Mouse (Mus musculus) forebrain, postnatal 0 days (tissue): ENCODE measurements around the gene Asic2. TPM values are rescaled to one million over a fixed set of nuclear protein-coding genes. Genes with fewer than 3 reads are reported as not detected.

ENCODE experiments used
- ATAC-seq: fragments of 200-750 bp; cut with Nextera tagmentation; 2 replicates; pipeline ENCODE4 v1.8.0; 2017; ENCODE audit warnings: mild to moderate bottlenecking, moderate library complexity
- DNase-seq: peaks from one replicate; pipeline ENCODE4 v3.0.0-alpha.2; 2015
- H3K27ac ChIP-seq: fragments of 300-500 bp; sonication (generic); 2 replicates; pipeline ENCODE4 v1.5.1; 2014; ENCODE audit warnings: low read depth, mild to moderate bottlenecking, antibody characterized with exemption, low read length, moderate library complexity, mixed read lengths
- H3K27me3 ChIP-seq: fragments of 300-500 bp; sonication (generic); 2 replicates; pipeline ENCODE4 v1.6.1; 2014; ENCODE audit warnings: mild to moderate bottlenecking, low read length, mixed read lengths; ENCODE audit not compliant: insufficient read depth
- H3K36me3 ChIP-seq: fragments of 300-500 bp; sonication (generic); 2 replicates; pipeline ENCODE4 v1.6.1; 2014; ENCODE audit warnings: mild to moderate bottlenecking, moderate library complexity; ENCODE audit not compliant: insufficient read depth
- H3K4me1 ChIP-seq: fragments of 300-500 bp; sonication (generic); 2 replicates; pipeline ENCODE4 v1.6.1; 2014; ENCODE audit warnings: antibody characterized with exemption; ENCODE audit not compliant: insufficient read depth
- H3K4me2 ChIP-seq: fragments of 300-500 bp; sonication (generic); 2 replicates; pipeline ENCODE4 v1.6.1; 2014; ENCODE audit warnings: low read depth, mild to moderate bottlenecking, moderate library complexity
- H3K4me3 ChIP-seq: fragments of 300-500 bp; sonication (generic); 2 replicates; pipeline ENCODE4 v1.5.1; 2014; ENCODE audit warnings: low read depth, low read length, mixed read lengths
- H3K9ac ChIP-seq: fragments of 300-500 bp; sonication (generic); 2 replicates; pipeline ENCODE4 v1.6.1; 2014; ENCODE audit warnings: mild to moderate bottlenecking
- H3K9me3 ChIP-seq: fragments of 300-500 bp; sonication (generic); 2 replicates; pipeline ENCODE4 v1.6.1; 2016; ENCODE audit warnings: low read length
- CTCF ChIP-seq: sonication (generic); IDR thresholded peaks from 2 replicates; pipeline ENCODE4 v1.5.1; 2016; ENCODE audit warnings: antibody characterized with exemption, control low read depth, low read depth
- WGBS: fragments of 180-500 bp; shearing (Covaris S2); extraction: QIAGEN DNeasy Blood & Tissue Kit; methylation state at CpG from one replicate; pipeline ENCODE4 v1.1.7; 2014; 5-methylcytosine and 5-hydroxymethylcytosine counted together
- polyA plus RNA-seq: library from polyadenylated mRNA; unstranded; fragments of >200 nt; fragmentation: Nextera tagmentation; extraction: Ambion mirVana; gene quantifications from 2 replicates; pipeline ENCODE4 v1.2.1, GENCODE M21; 2015
- total RNA-seq: library from RNA; depleted of rRNA; stranded (reverse); fragments of >200 nt; gene quantifications from 2 replicates; pipeline ENCODE4 v1.2.3, GENCODE M21; 2014

The Asic2 gene
- total and polyA plus RNA-seq, 2 experiments from 2014 or later, result 15.5 to 37.2 TPM

DNA sequence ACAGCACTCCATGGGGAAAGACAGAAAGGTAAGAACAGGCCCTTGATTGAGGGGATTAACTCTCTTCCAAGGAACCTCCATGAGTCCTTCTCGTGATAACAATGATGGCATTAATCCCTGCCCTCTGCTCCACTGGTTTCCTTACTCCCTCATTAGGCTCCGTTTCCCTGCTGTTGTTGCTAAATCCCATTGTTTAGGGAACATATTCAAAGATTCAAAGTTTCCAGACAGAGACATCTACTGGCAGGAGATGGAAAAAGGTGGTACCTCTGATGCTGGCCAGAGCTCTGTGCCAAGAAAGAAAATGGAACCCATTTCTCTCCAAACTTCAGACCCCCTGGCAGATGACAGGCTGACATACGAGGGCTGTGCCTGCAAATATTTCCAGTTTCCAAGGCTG, 203.5 kb downstream of the Asic2 start:
- no peaks in the 10 kb centered on the region for H3K36me3 ChIP-seq

GRCm38 (mm10) chr11:81757221-81757620, 211.0 kb downstream of the Asic2 start:
- Histone ChIP-seq H3K9ac (no peak overlapping the region), H3K27me3 (no peaks in the 10 kb centered on the region), H3K36me3 (no peaks in the 10 kb centered on the region), H3K4me3 (no peak overlapping the region), H3K27ac (no peak overlapping the region), H3K4me2 (no peak overlapping the region), H3K9me3 (no peaks in the 10 kb centered on the region), H3K4me1 (no peaks in the 10 kb centered on the region)
- TF ChIP-seq CTCF, result no peak
- WGBS, result 94% methylated on average over 4 of the region's 4 CpGs
- DNase-seq (no peak), ATAC-seq (no peak)

More for the DNA sequence above, 203.5 kb downstream of the Asic2 start:
- Histone ChIP-seq H3K27me3 (no peaks in the 10 kb centered on the region; the same call in 1 of the 2 replicates), H3K9ac (no peak overlapping the region), H3K4me3 (no peak overlapping the region), H3K4me2 (no peak overlapping the region), H3K27ac (no peak overlapping the region), H3K4me1 (no peaks in the 10 kb centered on the region), H3K9me3 (no peaks in the 10 kb centered on the region)
- WGBS, result 7% methylated on average over 3 of the region's 3 CpGs
- DNase-seq (peak; percentile 30), ATAC-seq (no peak)
- TF ChIP-seq CTCF, result peak; percentile 19; the same call in 1 of the 2 replicates

DNA sequence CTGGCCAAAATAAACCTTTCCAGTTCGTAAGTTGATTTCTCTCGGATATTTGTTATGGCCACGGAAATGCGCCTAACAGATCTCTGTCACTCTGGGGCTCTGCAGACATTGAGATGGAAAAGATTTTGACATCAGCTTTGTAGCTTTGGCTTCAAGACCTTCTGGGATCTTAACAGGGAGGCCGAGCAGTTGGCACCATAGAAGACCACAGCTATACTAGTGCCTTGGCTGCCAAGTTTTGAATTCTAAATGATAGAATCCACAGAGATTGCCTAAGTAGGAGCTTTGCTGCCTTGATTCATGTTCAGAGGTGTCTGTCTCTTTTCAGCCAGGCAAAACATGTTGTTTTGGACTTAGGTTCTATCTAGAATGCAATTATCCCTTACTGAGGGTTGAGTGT, 217.4 kb downstream of the Asic2 start:
- 85% methylated on average over 5 of the region's 5 CpGs for WGBS
- no peaks in the 10 kb centered on the region for H3K9me3 ChIP-seq
- H3K4me1 ChIP-seq, result no peaks in the 10 kb centered on the region
- no peaks in the 10 kb centered on the region for H3K36me3 ChIP-seq
- H3K27me3 ChIP-seq, result no peaks in the 10 kb centered on the region
- no peak overlapping the region for H3K9ac ChIP-seq
- H3K4me3 ChIP-seq, result no peak overlapping the region
- H3K4me2 ChIP-seq, result no peak overlapping the region
- TF ChIP-seq CTCF, result no peak
- H3K27ac ChIP-seq, result no peak overlapping the region
- DNase-seq, result no peak
- ATAC-seq, result no peak

DNA sequence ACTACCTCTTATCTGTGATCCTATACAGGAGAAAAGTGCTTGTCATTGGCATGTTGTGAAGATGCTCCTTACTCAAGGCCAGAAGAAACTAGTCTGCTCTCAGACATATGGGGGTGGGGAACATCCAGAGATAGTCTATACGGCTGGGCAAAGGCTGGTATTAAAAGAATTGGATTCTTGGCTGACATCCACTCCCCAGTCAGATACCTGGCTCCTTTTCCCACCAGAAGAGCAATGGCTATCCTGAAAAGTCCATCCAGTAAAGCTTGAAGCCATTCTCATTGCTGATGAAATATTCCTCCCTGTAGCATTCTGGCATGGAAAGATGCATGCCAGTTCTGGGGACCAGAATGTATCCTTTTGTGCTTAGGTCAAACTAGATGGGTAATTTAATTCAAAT, 218.2 kb downstream of the Asic2 start:
- Histone ChIP-seq H3K9me3 (no peaks in the 10 kb centered on the region), H3K27me3 (no peaks in the 10 kb centered on the region), H3K27ac (no peak overlapping the region), H3K36me3 (no peaks in the 10 kb centered on the region), H3K9ac (no peak overlapping the region), H3K4me3 (no peak overlapping the region), H3K4me1 (no peaks in the 10 kb centered on the region), H3K4me2 (no peak overlapping the region)
- no peak for ATAC-seq
- 74% methylated on average over 1 of the region's 1 CpGs for WGBS
- no peak for TF ChIP-seq CTCF
- no peak for DNase-seq

GRCm38 (mm10) chr11:81738995-81739394, 229.3 kb downstream of the Asic2 start:
- Histone ChIP-seq H3K4me1 (no peaks in the 10 kb centered on the region), H3K4me3 (no peak overlapping the region), H3K36me3 (no peaks in the 10 kb centered on the region), H3K9ac (no peak overlapping the region), H3K4me2 (no peak overlapping the region), H3K27me3 (no peaks in the 10 kb centered on the region), H3K27ac (no peak overlapping the region), H3K9me3 (no peaks in the 10 kb centered on the region)
- TF ChIP-seq CTCF, result no peak
- 68% methylated on average over 3 of the region's 3 CpGs for WGBS
- no peak for ATAC-seq
- DNase-seq, result no peak

GRCm38 (mm10) chr11:81737777-81738176, 230.5 kb downstream of the Asic2 start:
- H3K4me3 ChIP-seq, result no peak overlapping the region
- H3K9me3 ChIP-seq, result no peaks in the 10 kb centered on the region
- 54% methylated on average over 3 of the region's 3 CpGs for WGBS
- TF ChIP-seq CTCF, result no peak
- no peaks in the 10 kb centered on the region for H3K27me3 ChIP-seq
- H3K4me2 ChIP-seq, result no peak overlapping the region
- no peak overlapping the region for H3K27ac ChIP-seq
- H3K36me3 ChIP-seq, result no peaks in the 10 kb centered on the region
- DNase-seq (no peak), ATAC-seq (no peak)
- no peaks in the 10 kb centered on the region for H3K4me1 ChIP-seq
- H3K9ac ChIP-seq, result no peak overlapping the region

DNA sequence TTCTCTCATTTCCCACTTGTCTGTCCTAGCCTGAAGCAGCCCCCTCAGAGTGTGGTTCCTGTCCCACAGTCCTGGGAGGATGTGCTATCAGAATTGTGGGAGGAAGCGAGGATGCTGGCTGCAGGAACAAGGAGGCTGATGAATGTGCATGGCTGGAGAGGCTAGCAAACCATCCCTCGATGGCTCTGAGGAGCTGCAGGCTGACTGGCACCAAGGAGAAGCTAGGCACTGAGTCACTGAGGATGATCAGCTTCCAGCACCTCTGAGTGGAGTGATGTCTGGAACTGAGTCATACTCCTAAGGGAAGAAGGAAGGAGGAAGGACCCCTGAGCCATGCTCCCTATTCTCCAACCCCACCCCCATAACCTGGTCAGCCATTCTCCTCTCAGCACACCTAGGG, 246.2 kb downstream of the Asic2 start:
- Histone ChIP-seq H3K27ac (no peak overlapping the region), H3K9me3 (no peaks in the 10 kb centered on the region), H3K9ac (no peak overlapping the region), H3K4me1 (no peaks in the 10 kb centered on the region), H3K4me2 (no peak overlapping the region), H3K4me3 (no peak overlapping the region), H3K27me3 (no peaks in the 10 kb centered on the region), H3K36me3 (no peaks in the 10 kb centered on the region)
- 90% methylated on average over 2 of the region's 2 CpGs for WGBS
- no peak for DNase-seq
- no peak for TF ChIP-seq CTCF
- ATAC-seq, result no peak

DNA sequence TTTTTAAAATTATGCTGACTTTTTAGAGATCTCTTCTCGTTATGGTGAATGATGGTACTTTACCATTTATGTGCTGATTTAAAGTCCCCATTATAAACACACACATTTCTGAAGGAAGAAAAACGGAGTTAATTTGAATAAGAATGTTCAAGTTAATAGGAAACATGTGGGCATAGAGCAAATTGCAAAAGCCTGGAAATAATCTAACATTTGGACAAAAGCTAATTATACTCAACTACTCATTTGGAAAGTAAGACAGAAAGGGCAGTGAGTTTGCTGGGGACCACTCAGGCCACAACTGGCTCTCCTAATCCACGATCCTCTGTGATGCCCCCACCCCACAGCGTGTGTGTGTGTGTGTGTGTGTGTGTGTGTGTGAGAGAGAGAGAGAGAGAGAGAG, 253.5 kb downstream of the Asic2 start:
- 11% methylated on average over 4 of the region's 4 CpGs for WGBS
- ATAC-seq, result no peak

More for the DNA sequence above, 253.5 kb downstream of the Asic2 start:
- DNase-seq, result no peak
- no peaks in the 10 kb centered on the region for H3K27me3 ChIP-seq
- no peaks in the 10 kb centered on the region for H3K9me3 ChIP-seq
- TF ChIP-seq CTCF, result no peak
- H3K27ac ChIP-seq, result no peak overlapping the region
- H3K4me3 ChIP-seq, result no peak overlapping the region
- no peaks in the 10 kb centered on the region for H3K36me3 ChIP-seq
- no peak overlapping the region for H3K9ac ChIP-seq
- H3K4me2 ChIP-seq, result no peak overlapping the region
- H3K4me1 ChIP-seq, result no peaks in the 10 kb centered on the region
